Mouse (Mus musculus): ENCODE data around the gene Ptprt. TPM values are rescaled to one million over a fixed set of nuclear protein-coding genes. Genes with fewer than 3 reads are reported as not detected.
"Not testable (repeated sequence)": the region's sequence is repeated elsewhere in the genome, so short reads cannot be mapped to it uniquely, and the experiment has no call there.

Ptprt gene
- polyA plus RNA-seq, 1 experiment from 2014 or later = 0.44 TPM

DNA sequence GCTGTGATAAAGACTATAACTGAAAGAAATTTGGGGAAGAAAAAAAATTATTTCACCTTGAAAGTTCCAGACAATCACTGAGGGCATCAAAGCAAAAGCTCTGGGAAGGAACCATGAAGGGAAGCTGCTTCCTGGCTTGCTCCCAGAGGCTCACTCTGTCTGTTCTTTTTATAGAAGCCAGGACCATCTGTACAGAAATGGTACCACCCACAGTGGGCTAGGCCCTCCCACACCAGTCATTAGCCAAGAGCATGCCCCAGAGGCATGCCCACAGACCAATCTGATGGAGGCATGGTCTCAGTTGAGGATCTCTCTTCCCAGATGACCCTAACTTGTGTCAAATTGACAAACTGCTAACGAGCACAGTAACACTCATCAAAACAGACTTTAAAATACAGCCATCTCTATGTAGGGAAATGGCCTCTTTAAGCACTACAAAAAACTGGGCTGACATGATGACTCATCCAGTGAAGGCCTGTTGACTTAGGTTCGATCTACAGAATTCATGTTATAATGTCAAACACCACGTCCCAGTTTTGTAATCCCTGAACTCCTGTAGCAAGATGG, 519.0 kb downstream of the Ptprt start:
- Histone ChIP-seq H3K4me3 (replicated peaks) (no peak overlapping the region), H3K4me2 (no peak overlapping the region), H3K4me1 (no peaks in the 10 kb centered on the region), H3K27ac (no peak overlapping the region), H3K36me3 (no peaks in the 10 kb centered on the region), H3K27me3 (replicated peaks) (no peaks in the 10 kb centered on the region), H3K9ac (no peak overlapping the region), H3K9me3 (no peaks in the 10 kb centered on the region)
- WGBS = 70% methylated on average over 3 of the region's 3 CpGs
- ATAC-seq (ENCODE audit: insufficient read depth, low FRiP score, low read depth) = no peak

DNA sequence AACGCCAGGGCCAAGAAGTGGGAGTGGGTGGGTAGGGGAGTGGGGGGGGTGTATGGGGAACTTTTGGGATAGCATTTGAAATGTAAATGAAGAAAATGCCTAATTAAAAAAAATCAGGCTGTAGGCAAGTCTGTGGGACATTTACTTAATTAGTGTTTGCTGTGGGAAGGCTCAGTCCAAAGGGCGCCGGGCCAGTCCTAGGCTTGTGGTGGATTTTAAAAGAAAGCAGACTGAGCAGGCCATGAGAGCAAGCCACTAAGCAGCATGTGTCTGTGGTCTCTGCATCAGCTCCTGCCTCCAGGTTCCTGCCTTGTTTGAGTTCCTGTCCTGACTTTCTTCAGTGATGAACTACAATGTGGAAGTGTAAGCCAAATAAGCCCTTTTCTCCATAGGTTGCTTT, 524.8 kb downstream of the Ptprt start:
- not testable (repeated sequence) for H3K4me3 ChIP-seq (replicated peaks); H3K4me1 ChIP-seq; H3K9ac ChIP-seq; H3K36me3 ChIP-seq; H3K4me2 ChIP-seq; H3K27me3 ChIP-seq (replicated peaks); H3K27ac ChIP-seq; ATAC-seq (ENCODE audit: insufficient read depth, low FRiP score, low read depth); H3K9me3 ChIP-seq
- 87% methylated on average over 3 of the region's 3 CpGs for WGBS

DNA sequence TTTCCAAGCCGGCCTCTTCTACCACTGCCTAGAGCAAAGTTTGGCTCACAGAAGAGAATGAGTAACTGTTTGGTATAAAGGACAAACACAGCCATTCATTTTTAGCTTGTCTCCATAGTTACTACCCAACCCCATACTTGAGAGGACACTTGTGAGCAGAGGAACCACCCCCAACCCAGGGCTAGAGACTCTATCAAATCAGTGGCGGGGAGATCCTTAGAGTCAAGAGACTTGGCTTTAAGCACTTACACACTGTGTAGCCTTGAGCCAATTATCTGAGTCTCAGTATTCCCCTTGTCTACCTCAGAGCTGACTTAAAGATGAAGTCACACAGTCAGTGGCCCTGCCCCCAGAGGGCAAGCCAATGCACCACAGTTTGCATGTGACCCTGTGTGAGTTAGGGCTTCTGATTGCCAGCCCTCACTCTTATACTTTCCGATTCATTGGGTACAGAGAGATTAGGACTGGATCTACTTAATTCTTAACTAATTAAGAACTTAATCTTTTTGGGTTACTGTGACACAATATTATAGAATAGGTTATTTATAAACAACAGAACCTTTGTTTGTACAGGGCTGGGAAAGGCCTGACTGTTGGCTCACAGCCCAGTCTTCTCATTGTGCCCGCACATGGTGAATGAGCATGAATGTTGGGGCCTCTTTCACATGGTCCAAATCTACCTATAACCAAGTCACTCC, 529.2 kb downstream of the Ptprt start:
- H3K9me3 ChIP-seq = no peaks in the 10 kb centered on the region
- no peaks in the 10 kb centered on the region for H3K27me3 ChIP-seq (replicated peaks)
- H3K4me1 ChIP-seq = no peaks in the 10 kb centered on the region
- H3K4me2 ChIP-seq = no peak overlapping the region
- H3K9ac ChIP-seq = no peak overlapping the region
- H3K27ac ChIP-seq = no peak overlapping the region
- ATAC-seq (ENCODE audit: insufficient read depth, low FRiP score, low read depth) = peak; percentile 77; the same call in 1 of the 2 replicates
- H3K4me3 ChIP-seq (replicated peaks) = no peak overlapping the region
- WGBS = 66% methylated on average over 4 of the region's 4 CpGs
- no peaks in the 10 kb centered on the region for H3K36me3 ChIP-seq

DNA sequence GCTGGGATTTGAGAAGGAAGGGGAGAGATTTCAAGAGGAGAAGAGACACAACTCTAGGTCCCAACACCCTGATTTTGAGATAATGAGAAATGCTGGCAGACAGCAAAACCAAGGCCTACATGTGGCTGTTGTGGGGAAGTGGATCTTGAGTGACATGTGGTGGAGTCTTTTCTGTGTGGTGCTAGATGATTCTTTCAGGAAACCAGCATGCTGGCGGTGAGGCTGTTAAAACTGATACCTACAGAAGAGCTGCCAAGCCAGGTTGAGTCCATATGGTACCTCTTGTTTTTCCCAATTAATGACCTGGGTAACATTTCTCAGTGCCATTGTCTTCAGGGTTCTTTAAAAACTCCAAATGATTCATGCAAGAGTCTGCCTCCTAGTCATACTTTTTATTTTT, 531.1 kb downstream of the Ptprt start:
- no peak for ATAC-seq (ENCODE audit: insufficient read depth, low FRiP score, low read depth)
- no peak overlapping the region for H3K4me3 ChIP-seq (replicated peaks)

DNA sequence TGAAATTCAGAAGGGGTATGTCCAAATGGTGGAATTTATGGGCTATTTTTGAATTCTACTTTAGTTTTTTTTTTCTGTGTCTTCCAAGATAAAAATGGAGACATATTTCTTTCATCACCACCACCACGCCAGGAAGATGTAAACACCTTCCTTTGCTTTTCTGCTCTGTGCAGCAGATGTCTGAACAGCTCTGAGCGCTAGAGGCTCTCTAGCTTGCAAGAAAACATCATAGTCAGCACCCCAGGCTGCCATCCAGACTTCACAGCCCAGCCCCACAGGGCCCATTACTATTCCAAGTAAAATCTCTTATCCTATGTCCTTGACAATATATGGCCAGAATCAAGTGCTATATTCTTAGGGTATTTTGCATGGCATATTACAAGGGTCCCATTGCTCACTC, 542.9 kb downstream of the Ptprt start:
- Histone ChIP-seq H3K9me3 (no peaks in the 10 kb centered on the region), H3K4me2 (no peak overlapping the region), H3K4me3 (replicated peaks) (no peak overlapping the region), H3K27ac (no peak overlapping the region), H3K4me1 (no peaks in the 10 kb centered on the region), H3K36me3 (no peaks in the 10 kb centered on the region), H3K9ac (no peak overlapping the region), H3K27me3 (replicated peaks) (no peaks in the 10 kb centered on the region)
- WGBS = 54% methylated on average over 2 of the region's 2 CpGs
- no peak for ATAC-seq (ENCODE audit: insufficient read depth, low FRiP score, low read depth)

More for the DNA sequence above, 531.1 kb downstream of the Ptprt start:
- H3K9ac ChIP-seq = no peak overlapping the region
- H3K27ac ChIP-seq = no peak overlapping the region
- H3K4me2 ChIP-seq = no peak overlapping the region
- H3K9me3 ChIP-seq = no peaks in the 10 kb centered on the region
- no peaks in the 10 kb centered on the region for H3K27me3 ChIP-seq (replicated peaks)
- no peaks in the 10 kb centered on the region for H3K36me3 ChIP-seq
- H3K4me1 ChIP-seq = no peaks in the 10 kb centered on the region
- 92% methylated on average over 1 of the region's 1 CpGs for WGBS

DNA sequence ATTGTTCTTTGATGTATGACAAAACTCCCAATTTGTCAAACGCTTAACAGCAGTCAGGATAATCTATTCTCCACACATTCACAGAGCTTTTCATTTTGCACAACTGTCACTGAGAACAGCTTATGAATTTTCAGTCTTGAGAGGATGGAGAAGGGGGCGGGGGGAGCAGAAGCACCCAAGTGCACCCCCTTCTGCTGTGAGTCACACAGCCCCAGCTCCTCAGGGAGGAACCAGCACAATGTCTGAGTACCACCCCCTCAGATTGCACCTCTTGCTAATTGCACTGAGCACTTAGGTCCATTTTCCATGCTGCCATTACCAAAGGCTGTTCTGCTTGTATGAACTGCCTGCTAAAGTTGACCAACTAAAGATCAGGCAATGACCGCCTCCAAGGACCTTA, 578.6 kb downstream of the Ptprt start:
- no peak overlapping the region for H3K4me2 ChIP-seq
- no peak for ATAC-seq (ENCODE audit: insufficient read depth, low FRiP score, low read depth)
- H3K4me3 ChIP-seq (replicated peaks) = no peak overlapping the region
- H3K9me3 ChIP-seq = no peaks in the 10 kb centered on the region
- H3K9ac ChIP-seq = no peak overlapping the region
- WGBS = 77% methylated on average over 3 of the region's 3 CpGs
- no peaks in the 10 kb centered on the region for H3K36me3 ChIP-seq
- H3K4me1 ChIP-seq = no peaks in the 10 kb centered on the region
- no peaks in the 10 kb centered on the region for H3K27me3 ChIP-seq (replicated peaks)
- no peak overlapping the region for H3K27ac ChIP-seq

DNA sequence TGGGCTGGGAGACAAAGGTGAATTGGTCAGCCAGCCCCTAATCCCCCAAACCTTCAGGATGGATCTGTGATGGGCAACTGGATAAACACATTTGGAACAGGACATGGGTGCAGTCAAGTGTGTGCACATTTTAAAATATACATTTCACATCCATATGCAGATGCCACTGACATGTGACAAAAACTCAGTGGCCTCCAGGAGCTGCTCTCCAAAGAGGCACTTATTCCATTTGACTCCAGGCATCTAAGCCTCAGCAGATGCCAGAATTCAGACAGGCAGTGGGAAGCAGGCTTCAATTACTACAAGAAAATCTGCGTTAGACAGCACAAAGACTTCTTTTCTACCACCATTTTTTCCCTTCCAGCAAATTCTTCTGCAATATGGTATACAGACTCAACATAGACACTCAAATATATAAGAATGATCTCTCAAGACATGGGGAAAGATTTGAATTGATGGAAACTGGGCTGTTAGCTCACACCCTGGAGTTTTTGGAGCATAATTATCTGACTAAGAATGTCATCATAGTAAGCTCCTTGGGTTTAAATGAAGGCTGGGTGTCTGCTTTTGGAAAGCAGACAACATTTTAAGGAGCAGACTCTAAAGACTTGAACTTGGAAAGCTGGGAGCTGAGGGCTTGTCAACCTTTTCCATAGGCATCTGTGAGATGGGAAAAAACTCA, 580.1 kb downstream of the Ptprt start:
- H3K4me1 ChIP-seq = no peaks in the 10 kb centered on the region
- H3K9ac ChIP-seq = no peak overlapping the region
- no peak overlapping the region for H3K4me2 ChIP-seq
- H3K27ac ChIP-seq = no peak overlapping the region
- ATAC-seq (ENCODE audit: insufficient read depth, low FRiP score, low read depth) = no peak
- no peaks in the 10 kb centered on the region for H3K27me3 ChIP-seq (replicated peaks)
- 70% methylated on average over 1 of the region's 1 CpGs for WGBS
- H3K9me3 ChIP-seq = no peaks in the 10 kb centered on the region
- no peak overlapping the region for H3K4me3 ChIP-seq (replicated peaks)
- no peaks in the 10 kb centered on the region for H3K36me3 ChIP-seq

DNA sequence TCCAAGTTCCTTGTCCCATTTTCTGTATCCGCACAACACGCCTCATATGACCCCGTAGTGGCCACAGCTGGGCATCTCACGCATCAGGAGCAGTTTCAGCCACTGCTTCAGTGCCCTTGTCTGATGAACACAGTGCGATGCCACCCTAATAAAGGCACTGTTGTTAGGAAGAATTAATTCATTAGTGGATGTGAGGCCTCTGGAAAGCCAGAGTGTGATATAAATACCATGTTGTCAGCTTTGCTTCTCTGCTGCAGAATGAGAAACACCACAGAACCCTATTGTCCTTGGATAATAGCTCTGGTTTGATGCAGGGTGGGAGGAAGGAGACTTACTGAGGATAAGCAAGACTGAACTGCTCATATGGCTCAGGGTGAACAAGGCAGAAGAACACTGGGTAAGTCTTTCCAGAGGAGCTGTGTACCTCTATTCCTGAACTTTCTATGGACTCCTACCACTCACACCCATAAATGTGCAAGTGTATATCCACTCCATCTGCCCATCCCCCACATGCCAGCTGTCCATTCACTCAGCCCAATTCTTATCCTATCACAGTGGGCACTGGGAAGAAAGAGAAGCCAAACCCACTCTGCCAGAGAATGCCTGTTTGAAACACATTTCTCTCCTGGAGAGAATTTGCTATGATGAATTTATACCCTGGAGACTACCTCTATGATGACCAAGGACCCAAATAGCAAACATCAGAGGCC, 582.2 kb downstream of the Ptprt start:
- 88% methylated on average over 5 of the region's 5 CpGs for WGBS
- Histone ChIP-seq H3K27me3 (replicated peaks) (no peaks in the 10 kb centered on the region), H3K9ac (no peak overlapping the region), H3K4me1 (no peaks in the 10 kb centered on the region), H3K36me3 (no peaks in the 10 kb centered on the region), H3K9me3 (no peaks in the 10 kb centered on the region), H3K27ac (no peak overlapping the region), H3K4me2 (no peak overlapping the region), H3K4me3 (replicated peaks) (no peak overlapping the region)
- no peak for ATAC-seq (ENCODE audit: insufficient read depth, low FRiP score, low read depth)

DNA sequence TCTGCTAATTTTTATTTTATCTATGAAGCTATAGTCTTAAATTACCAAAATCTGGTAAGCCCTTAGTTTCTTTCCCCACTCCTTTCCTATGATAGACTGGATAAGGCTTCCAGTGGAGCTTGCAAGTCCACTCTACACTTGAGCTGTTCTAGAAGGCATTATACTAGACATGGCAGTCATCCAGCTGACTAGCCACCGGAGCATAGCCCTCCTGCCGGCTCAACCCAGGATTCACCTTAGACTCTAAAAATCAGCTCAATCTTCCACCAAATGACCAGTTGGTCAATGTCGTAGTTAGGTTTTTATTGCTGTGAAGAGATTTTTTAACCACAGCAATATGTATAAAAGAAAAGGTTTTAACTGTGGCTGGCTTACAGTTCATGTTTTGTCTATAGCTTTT, 608.1 kb downstream of the Ptprt start:
- Histone ChIP-seq H3K27me3 (replicated peaks) (no peaks in the 10 kb centered on the region), H3K9me3 (no peaks in the 10 kb centered on the region), H3K4me1 (no peaks in the 10 kb centered on the region), H3K27ac (no peak overlapping the region), H3K36me3 (no peaks in the 10 kb centered on the region), H3K4me3 (replicated peaks) (no peak overlapping the region), H3K4me2 (no peak overlapping the region), H3K9ac (no peak overlapping the region)
- ATAC-seq (ENCODE audit: insufficient read depth, low FRiP score, low read depth) = no peak
- WGBS = 90% methylated on average over 3 of the region's 3 CpGs

DNA sequence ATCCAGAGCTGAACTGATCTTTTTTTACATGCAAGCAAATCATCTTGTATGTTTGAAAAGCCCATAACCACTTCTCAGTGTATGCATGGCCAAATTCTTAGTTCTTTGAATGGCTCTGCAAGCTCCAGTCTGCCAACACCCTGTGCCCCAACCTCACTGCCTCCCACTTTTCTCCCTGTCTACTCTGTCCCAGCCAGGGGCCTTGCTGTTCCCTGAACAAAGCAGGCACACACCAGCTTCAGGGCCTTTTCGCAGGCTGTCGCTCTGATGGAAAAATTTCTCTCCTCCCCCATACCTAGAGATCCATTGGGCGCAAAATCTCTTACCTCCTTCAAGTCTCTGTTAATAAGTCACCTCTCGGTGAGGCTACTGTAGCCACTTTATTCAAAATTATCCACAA, 610.7 kb downstream of the Ptprt start:
- Histone ChIP-seq H3K27ac (no peak overlapping the region), H3K27me3 (replicated peaks) (no peaks in the 10 kb centered on the region), H3K4me2 (no peak overlapping the region), H3K4me1 (no peaks in the 10 kb centered on the region), H3K4me3 (replicated peaks) (no peak overlapping the region), H3K9me3 (no peaks in the 10 kb centered on the region), H3K36me3 (no peaks in the 10 kb centered on the region), H3K9ac (no peak overlapping the region)
- ATAC-seq (ENCODE audit: insufficient read depth, low FRiP score, low read depth) = no peak
- 87% methylated on average over 4 of the region's 4 CpGs for WGBS

DNA sequence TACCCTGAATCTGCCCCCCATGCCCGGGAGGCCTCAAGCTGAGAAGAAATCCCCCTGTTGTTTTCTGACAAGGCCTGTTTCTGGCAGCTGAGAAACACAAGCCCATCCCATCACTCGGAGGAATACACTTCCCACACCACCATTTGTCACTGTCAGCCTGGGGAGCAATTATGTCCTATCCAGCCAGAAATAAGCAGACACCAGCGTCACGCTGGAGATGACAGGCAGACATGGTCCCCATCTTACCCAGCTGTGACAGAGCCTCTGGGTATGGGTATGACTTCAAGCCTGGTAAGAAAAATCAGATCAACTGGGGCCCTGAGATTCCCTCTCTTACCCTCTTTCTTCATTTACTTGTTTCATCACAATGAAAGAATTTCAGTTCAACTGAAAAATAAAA, 625.3 kb downstream of the Ptprt start:
- WGBS = 51% methylated on average over 4 of the region's 4 CpGs
- no peak overlapping the region for H3K4me2 ChIP-seq
- no peaks in the 10 kb centered on the region for H3K4me1 ChIP-seq
- H3K27ac ChIP-seq = no peak overlapping the region
- H3K27me3 ChIP-seq (replicated peaks) = no peaks in the 10 kb centered on the region
- no peak overlapping the region for H3K9ac ChIP-seq
- no peaks in the 10 kb centered on the region for H3K36me3 ChIP-seq
- no peak for ATAC-seq (ENCODE audit: insufficient read depth, low FRiP score, low read depth)
- no peaks in the 10 kb centered on the region for H3K9me3 ChIP-seq
- H3K4me3 ChIP-seq (replicated peaks) = no peak overlapping the region

DNA sequence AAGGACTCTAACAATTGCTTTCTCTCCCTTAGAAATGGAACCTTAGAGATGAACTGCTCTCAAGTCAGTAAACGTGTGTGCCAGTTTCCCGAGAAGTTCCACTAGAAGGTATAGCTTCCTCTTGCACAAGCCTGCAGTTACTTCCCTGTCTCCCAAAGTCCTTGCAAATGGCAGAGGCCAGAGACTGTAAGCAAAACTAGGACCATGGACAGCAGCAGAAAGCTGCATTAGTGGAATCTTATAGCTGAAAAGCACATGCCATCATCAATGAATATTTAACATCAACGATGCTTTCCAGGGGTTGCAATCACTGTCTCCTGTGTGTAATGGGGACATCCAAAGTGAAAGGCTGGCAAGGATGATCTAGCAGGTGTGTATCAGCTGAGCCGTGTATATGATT, 629.3 kb downstream of the Ptprt start:
- Histone ChIP-seq H3K4me1 (no peaks in the 10 kb centered on the region), H3K36me3 (no peaks in the 10 kb centered on the region), H3K9me3 (no peaks in the 10 kb centered on the region), H3K27ac (no peak overlapping the region), H3K9ac (no peak overlapping the region), H3K27me3 (replicated peaks) (no peaks in the 10 kb centered on the region), H3K4me2 (no peak overlapping the region), H3K4me3 (replicated peaks) (no peak overlapping the region)
- no peak for ATAC-seq (ENCODE audit: insufficient read depth, low FRiP score, low read depth)
- 72% methylated on average over 4 of the region's 4 CpGs for WGBS
